Mouse (Mus musculus) thymus, postnatal 0 days (tissue): ENCODE measurements around the gene Fbxo9. TPM values are rescaled to one million over a fixed set of nuclear protein-coding genes. Genes with fewer than 3 reads are reported as not detected.
"Not testable (repeated sequence)": the region's sequence is repeated elsewhere in the genome, so short reads cannot be mapped to it uniquely, and the experiment has no call there.

ENCODE experiments used
- DNase-seq: peaks from one replicate; pipeline ENCODE4 v3.0.0-alpha.2; 2015; ENCODE audit warnings: low spot score
- polyA plus RNA-seq: library from polyadenylated mRNA; unstranded; fragments of >200 nt; fragmentation: Nextera tagmentation; extraction: Ambion mirVana; gene quantifications from 2 replicates; pipeline ENCODE4 v1.2.1, GENCODE M21; 2015

Fbxo9 gene
- polyA plus RNA-seq, 1 experiment from 2014 or later, result 60.6 TPM

DNA sequence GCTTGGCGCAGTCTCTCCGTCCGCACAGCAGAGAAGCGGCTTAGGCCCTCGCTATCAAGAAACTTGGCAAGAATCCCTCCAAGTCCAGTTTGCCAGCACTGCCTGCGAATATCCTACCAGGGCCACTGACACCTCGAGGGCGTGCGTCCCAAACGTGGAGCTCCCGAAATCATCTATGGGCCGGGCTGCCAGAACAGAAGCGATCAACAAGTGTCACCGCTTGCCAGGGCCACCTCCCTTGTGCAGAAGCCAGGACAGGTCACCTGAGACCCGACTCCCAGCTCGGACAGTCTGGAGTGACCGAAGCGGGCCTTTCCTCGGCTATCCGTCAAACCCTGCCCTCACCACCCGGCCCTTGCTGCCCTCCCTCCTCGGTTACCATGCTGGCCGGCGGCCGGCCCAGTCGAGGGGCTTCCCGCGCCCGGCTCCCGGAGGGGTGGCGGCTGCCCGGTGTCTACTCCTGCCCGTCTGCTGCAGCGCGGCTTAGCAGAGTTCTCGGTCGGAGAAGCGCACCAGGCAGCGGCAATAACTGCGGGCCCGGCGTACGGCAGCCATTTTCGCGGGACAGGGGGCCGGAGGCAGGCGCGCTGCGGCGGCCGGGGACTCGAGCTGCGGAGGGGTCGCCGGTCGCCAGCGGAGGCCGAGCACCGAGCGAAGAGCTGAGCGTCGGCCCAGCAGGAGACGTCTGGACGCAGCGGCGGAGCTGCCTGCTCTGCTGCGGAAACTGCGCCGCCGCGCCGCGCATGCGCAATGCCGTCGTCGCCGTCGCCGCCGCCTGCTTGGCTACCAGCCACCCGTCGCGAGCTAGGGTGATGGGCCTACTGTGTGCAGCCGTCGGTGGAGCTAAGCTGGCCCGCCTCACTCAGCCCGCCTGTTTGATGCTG is 711 bp downstream of the Fbxo9 start:
- peak; percentile 89 for DNase-seq

DNA sequence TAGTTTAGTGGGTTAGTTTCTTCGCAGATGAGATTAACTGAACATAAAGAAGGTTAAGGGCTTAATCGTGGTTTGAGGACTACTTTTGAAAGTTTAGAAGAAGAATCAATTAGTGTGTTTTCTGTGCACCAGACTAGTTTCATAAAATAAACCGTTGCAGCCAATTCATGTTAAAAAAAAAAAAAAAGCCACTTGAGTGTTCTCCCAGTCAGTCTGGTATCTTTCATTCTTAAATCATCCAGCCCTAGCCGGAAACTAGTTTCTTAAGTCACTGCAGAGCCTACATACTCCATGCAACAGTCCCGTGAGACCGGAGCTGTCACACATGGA is 1.3 kb downstream of the Fbxo9 start:
- DNase-seq, result no peak

DNA sequence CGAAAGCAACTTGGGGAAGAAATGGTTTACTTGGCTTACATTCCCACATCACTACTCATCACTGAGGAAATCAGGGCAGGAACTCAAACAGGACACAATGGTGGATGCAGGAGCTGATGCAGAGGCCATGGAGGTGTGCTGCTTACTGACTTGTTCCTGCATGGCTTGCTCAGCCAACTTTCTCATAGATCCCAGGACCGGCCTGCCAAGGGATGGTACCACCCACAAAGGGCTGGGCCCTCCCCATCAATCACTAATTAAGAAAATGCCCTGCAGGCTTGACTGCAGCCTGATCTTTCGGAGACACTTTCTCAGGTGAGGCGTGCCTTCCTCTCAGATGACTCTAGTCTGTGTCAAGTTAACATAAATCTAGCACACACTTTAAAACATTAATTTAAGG is 2.0 kb downstream of the Fbxo9 start:
- DNase-seq, result no peak

DNA sequence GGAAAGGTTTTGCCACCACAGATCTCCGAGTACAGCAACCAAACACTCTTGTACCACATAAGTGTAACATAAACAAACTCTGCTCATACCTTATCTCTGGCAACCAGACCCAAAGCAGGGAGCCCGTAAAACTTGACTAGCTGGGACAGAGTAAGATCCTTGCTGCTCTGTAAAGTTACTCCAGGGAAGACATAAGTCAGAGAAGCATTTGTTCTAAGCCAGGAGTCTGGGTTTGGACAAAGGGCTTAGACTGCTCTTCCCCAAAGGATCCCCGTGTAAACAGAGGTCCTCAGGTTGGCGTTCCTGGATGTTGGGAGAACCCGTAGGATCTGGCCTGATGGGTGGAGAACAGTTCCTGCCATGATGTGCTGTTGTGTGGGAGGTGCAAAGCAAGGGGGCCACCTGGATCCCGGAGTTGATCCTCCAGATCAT is 3.3 kb downstream of the Fbxo9 start:
- no peak for DNase-seq

DNA sequence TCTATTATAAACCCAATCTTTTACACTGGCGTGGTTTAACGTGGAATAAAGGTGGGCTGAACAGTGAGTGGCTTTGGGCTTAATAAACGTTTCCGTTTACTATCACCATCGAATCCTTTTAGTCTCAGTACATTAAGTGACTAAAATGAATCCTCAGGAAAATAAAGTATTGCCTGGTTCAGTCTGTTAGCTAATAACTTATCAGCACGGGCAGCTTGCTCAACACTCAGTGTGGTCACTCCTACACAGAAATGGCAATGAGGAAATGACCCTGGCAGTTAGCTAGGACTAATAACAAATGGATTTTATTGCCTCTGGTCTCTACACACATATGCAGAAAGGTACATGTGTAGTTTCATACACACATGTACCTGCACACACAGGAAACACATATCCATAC is 3.9 kb downstream of the Fbxo9 start:
- no peak for DNase-seq

DNA sequence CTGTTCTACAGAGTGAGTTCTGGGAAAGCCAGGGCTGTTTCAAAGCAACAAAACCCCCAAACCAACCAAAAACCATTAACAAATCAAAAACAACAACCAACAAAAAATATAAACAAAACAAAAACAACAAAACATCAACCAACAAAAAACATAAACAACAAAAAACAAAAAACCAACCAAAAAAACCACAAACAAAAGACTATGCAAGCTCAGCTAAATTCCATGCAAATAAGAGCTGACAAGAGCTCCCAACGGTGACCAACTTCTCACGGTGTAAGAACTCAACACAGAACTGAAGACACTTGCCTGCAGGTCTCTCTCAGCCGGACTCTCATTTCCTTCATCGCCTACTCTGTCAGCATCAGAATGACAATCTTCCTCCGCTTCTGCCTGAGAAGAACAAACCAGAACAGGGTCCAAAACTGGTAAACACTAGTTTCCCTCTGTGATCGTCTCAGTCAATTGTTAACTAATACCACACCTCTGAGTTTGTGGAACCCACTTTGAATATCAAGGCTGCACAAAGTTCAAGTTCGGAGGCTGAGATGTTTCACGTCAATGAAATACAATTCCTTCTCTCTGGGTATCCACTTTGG is 4.8 kb downstream of the Fbxo9 start:
- DNase-seq, result no peak

DNA sequence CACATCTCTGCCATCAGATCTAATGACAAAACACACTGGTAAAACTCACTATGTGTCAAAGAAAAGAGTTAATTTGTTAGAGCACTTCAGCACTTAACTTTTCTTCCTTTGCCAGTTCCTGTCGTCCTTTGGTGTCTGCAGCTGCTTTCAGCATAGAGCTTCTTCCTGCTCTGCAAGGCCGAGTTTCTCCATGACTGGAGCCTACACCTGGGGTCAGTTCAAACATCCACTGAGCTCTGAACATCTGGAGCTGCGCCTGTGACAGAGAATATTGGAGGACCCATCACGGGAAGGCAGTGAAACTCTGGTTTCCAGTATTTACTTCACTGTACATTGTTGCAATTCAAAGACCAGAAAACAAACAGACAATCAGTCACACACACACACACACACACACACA is 7.4 kb downstream of the Fbxo9 start:
- DNase-seq, result peak; percentile 57

DNA sequence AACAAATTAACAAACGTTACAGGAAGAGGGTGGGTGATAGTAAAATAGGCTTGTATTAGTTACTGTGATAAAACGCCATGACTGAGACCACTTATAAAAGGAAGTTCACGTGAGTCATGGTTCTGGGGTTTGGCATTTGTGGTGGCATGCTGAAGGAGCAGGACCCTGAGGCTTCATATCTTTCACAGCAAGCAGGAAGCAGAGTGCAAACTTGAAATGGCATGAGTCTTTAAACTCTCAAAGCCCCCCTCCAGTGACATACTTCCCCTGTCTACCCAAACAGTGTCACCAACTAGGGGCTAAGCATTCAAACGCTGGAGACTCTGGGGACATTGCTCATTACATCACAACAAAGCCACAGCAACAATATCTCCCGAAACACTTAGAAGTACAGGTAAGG is 7.9 kb downstream of the Fbxo9 start:
- DNase-seq, result peak; percentile 70

DNA sequence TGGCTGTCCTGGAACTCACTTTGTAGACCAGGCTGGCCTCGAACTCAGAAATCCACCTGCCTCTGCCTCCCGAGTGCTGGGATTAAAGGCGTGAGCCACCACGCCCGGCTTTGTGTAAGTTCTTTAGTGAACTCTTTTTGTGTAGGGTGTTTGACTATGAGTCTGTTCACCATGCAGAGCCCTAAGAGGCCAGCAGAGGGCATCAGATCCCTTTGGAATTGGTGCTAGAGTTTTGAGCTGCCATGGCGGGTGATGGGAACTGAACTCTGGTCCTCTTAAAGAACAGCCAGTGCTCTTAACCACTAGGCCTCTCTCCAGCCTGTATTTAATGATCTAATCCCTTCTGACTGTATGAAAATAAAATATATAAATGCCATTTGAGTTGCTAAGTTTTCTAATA is 12.5 kb downstream of the Fbxo9 start:
- peak; percentile 11 for DNase-seq

DNA sequence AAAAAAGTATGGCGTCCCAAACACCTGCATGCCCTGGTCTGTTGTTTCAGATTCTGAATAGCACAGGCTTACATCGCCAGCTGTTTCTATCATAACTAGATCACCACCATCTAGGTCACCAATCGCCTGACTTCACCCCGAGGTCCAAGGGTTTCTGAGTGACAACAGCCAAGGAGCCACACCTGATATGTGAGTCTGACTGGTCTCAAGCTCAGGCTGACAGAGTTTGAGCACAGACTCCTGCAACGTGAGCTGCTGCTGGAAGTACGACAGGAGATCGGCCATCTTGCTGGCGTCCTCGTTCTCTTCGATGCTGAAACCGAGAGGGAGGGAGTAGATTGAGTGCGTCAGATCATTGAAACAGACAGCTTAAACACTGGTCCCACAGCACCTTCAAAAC is 13.2 kb downstream of the Fbxo9 start:
- DNase-seq, result no peak

DNA sequence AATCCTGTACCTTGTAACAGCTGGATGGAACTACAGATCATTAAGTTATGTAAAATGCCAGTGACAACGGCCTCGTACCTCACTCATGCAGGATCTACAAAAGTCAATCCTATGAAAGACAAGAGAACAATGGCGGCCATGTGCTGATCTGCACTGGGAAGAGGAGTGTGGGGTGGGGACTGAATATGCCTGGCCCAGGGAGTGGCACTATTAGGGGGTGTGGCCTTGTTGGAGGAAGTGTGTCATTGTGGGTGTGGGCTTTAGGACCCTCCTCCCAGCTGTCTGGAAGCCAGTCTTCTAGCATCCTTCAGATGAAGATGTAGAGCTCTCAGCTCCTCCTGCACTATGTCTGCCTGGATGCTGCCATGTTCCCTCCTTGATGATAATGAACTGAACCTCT is 18.3 kb downstream of the Fbxo9 start:
- DNase-seq, result no peak

DNA sequence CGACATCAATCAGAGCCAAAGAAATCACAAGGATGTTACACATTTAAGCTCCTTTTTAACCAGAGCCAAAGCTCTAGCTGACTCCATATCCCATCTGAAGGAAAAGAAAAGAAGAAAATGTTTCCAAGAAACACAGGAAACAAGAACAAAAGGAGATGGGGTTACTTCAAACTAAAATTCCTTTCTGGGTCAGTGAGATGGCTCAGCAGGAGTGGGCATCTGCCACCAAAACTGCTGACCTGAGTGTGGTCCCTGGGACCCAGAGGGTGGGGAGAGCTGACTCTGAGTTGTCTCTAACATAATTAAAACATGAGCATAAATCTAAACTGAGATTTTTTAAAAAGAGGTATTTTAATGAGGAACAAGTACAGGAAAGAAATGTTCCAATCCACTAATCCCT is 19.0 kb downstream of the Fbxo9 start:
- no peak for DNase-seq

DNA sequence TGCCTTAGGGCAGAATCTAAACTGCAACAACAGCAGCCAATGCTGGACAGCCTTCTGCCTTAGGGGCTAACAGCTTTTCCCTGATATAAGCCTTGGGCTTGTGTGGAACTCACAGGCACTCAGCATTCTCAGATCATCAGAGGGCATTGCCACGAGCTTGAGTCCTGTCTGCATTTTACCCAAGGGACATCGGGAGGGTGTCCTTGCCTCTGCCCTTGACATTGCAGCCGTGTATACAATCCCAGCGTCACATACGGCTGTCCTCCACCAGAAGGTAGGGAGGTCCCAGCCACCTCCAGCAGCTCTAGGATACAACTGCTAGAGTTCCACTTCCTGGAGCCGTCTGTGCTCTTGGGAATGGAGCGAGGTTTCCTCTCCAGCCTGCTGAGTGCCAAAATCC is 19.9 kb downstream of the Fbxo9 start:
- no peak for DNase-seq

DNA sequence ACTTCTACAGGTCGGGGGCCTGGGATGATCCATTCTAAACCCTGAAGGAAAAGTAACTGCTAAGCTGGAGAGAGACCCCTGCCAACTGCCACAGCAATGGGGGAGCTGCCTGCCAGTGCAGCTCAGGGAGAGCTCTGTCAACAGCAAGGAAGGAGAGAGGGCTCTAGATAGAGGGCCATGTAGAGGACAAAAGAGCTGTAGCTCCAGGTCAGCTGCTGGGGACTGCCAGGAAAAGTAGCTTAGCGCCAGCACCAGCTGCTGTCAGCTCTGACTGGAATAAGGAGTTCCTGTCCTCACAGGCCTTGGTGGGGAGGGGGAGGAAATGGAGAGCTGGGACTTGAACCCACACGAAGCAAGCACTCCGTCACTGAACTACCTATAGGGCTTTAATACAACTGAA is 20.3 kb downstream of the Fbxo9 start:
- no peak for DNase-seq

DNA sequence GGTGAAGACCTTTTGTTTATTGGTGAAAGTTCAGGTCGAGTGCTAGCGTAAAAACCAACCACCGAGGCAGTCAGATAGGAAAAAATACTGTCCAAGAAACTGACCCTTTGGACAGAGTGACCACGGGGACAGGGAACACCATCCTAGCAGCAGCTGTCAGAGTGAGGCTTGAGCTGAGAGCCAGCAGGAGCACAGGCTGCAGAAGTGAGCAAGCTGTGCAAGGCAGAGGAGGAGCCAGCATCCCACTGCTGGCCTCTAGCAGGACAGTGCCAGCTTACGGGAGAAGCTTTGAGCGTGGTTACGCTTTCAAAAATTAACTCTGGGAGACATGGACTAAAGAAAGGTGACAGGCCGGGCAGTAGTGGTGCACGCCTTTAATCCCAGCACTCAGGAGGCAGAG is 21.1 kb downstream of the Fbxo9 start:
- DNase-seq, result no peak

DNA sequence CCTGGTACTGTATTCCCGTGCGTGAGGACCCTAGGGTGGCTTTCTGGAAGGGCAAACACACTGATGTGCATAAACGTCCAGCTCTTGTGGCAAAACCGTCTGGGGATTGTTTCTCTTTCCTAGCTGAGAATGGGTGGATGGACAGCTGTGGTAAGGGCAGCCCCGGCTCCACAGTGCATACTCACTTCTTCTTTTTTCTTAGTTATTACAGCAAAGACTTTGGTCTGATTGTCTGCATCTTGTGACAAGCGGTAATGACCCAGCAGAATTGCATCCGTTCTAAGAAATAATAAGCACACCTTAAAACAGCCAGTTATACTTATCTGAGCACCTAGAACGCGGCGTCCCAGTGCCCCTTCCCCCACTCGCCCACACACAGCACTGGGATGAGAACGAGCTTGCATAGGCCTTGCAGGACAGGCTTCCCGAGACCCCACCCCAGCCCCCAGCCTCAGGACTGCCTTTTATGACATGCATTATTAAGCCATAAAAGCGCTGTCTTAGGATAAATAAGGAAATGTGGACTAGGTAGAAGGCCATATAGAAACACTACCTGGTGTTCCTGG is 23.1 kb downstream of the Fbxo9 start:
- no peak for DNase-seq

DNA sequence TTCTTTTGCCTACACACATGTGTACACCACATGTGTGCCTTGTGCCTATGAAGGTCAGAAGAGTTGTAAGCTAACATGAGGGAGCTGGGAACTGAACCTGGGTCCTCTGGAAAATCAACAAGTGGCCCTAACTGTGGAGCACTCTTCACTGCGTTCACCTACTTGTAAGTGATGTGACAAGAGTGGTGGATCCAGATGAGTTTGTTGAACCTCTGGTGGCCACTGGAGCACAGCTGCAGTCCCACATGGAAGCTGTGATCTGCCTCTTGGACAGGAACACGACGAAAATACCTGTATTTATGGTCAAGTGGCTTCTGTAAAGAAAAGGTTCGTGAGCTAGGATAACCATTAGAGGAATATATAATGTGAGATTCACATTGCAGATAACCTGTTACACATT is 24.5 kb downstream of the Fbxo9 start:
- DNase-seq, result no peak

DNA sequence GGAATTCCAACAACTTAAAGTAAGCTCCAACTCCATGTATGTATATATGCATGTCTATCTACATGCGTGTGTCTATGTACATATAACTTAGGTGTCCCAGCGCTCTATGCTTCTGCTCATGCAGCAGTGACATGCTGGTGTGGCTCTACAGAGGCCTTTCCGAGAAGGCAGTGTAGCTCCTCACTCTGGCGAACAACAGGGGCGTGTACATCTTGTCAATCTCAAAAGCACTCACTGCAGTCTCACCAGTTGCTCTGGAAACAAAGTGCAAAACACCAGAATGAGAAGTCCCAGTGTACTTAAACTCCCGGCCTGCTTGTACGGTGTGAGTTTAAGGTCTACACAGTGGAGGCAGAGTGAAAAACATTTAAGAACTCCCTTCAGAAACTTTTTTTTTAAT is 27.0 kb downstream of the Fbxo9 start:
- DNase-seq, result no peak

DNA sequence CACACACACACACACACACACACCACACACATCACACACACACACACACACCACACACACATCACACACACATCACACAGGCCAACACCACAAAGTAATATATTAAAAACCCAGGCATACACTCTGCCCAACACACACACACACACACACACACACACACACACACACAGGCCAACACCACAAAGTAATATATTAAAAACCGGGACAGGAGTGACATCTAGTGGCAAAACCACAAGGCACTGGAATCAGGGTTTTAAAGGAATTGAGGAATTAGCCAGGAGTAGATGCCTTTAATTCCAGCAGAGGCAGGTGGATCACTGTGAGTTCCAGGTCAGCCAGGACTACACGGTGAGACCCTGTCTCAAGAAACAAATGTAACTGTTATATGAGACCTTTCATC is 30.6 kb downstream of the Fbxo9 start:
- DNase-seq, result no peak

DNA sequence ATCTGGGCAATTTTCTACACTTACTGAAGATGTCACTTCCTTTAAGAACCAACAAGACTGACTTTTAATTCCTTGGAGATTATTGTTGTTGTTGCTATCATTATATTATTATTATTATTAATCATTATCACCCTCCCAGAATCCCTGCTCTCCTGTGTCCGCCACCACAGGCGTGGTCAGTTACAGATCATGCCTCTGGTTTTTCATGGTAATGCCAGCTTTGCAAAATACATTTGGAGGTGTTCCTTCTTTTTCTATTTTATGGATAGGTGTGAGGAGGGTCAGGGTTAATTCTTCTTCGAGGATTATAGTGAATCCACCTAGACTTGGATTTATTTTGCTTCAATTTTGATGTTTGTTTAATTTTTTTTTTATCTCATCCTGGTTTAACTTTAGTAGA is 33.6 kb downstream of the Fbxo9 start:
- DNase-seq, result no peak

DNA sequence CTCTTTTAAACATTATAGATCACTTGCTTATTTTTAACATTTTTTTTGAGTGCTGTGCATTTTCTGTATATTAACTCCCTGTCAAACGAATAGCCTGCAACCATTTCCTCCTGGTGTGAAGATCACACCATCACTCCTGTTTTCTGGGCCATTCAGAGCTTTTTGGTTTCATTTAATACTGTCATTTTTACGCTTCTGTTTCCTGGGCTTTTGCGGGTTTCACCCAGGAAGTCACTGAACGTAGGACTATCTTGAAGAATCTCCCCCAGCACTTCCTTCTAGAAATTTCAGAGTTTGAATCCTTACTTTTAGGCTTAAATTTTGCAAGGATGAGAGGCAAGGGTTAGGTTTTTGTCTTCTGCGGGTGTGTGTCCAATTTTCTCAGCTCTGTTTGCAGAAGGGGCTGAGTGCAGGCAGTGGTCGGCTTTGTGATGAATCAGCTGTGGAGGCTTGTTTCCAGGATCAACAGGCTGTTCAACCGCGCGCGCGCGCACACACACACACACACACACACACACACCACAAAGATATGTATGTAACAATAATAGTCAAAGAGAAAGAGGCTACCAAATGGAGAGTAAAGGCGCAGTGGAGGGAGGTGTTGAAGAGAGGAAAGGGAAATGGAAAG is 35.0 kb downstream of the Fbxo9 start:
- peak; percentile 25 for DNase-seq

DNA sequence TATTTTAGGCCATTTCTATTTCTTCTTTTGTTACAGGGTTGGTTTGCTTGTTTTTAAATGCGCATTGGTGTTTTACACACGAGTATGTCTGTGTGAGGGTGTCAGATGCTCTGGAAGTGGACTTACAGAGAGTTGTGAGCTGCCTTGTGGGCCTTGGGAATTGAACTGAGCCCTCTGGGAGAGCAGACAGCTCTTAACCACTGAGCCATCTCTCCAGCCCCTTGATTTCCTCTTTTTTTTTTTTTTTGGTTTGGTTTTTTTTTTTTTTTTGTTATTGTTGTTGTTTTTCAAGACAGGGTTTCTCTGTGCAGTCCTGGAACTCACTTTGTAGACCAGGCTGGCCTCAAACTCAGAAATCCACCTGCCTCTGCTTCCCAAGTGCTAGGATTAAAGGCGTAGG is 35.6 kb downstream of the Fbxo9 start:
- DNase-seq, result not testable (repeated sequence)
